Mouse (Mus musculus) ES-Bruce4 (cell line): ENCODE results near the gene Tmem86a.

Experiments
- CTCF ChIP-seq: IDR thresholded peaks from one replicate; pipeline ENCODE4 v1.8.1; 2011; ENCODE audit warnings: low read depth, low read length
- POLR2A ChIP-seq: IDR thresholded peaks from one replicate; pipeline ENCODE4 v1.8.1; 2011; ENCODE audit warnings: low read length; ENCODE audit not compliant: insufficient read depth

DNA sequence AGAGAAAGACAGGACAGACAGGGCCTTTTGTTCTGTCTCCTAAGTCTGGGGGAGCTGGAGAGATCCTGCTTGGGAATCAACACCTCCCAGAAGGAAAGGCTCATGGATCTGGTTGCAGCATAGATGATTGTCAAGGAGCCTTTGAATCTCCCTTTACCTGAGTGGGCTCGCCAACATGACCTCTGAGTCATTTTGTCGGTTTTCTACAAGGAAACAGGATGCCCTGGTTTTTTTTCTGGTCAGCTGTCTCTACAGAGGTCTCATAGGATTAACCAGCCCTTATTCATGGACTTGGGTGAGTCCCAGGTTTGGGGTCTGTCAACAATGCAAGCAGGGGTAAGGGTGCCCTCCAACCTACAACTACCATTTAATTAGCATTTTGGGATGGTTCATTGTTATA is 52.6 kb downstream of the Tmem86a start:
- no peak for TF ChIP-seq CTCF
- TF ChIP-seq POLR2A = no peak
